ENCODE assay signal across 8 mouse cellular contexts in the genomic region with DNA sequence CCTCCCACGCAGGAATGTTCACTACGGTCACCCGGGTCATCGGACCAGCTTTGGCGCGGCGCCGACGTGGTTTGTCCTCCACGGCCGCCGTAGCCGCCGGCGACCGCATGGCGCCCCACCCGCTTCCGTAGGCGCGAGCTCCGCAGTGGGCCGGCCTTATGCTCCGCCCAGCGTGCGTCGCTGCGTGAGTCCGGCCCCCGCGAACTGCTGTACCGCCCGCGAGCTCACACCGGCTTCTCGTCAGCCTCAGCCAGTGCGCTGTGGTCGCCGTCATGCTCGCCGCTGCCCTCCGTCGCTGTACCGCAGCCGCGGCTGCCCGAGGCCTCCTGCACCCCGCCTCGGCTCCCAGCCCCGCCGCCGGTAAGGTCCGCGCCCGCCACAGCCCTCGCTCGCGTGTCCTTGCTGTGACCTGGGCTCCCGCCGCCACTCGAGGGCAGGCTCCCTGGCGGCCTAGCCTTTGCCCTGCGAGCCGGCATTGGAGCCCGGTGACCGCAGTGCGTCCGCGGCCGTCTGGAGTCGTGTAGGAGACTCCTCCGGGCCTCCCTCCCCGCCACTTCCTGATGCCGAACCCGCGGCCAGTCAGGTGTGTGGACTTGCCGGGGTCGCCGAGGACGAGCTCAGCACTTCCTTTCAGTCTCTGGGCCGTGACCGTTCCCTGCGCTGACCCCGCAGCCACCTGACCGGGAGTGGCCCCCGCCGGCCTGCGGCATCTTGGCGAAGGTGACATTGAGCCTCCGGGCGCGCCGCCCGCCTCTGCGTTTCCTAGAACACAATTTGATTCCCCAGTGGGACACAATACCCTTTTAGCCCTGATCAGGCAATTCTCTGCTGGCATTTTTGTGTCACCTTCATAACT. TPM values are rescaled to one million over a fixed set of nuclear protein-coding genes. Genes with fewer than 3 reads are reported as not detected.
DNase-seq lines count a peak whose midpoint lies in the region; ATAC-seq lines count a peak whose summit lies in the region.

A gene (plus strand): TSS at position 219 of the 856 bp plus-strand sequence.

- H3K27me3 ChIP-seq in heart, embryonic 13.5 days (replicated peaks): no peaks in the 10 kb centered on the region
- no peaks in the 10 kb centered on the region for H3K27me3 ChIP-seq in liver, embryonic 13.5 days
- no peaks in the 10 kb centered on the region for H3K27me3 ChIP-seq in stomach, embryonic 16.5 days (ENCODE audit: control insufficient read depth, insufficient read depth, low read length)

- H3K9ac ChIP-seq in heart, embryonic 13.5 days: peak within 1 kb of the TSS; percentile 97
- peak within 1 kb of the TSS; percentile 98 for H3K9ac ChIP-seq in liver, embryonic 13.5 days
- peak within 1 kb of the TSS; percentile 89 for H3K9ac ChIP-seq in stomach, embryonic 16.5 days (ENCODE audit: low read length)

- peak within 1 kb of the TSS; percentile 99 for H3K27ac ChIP-seq in brown adipose tissue, adult 24 weeks (replicated peaks; ENCODE audit: low read depth, low read length)
- H3K27ac ChIP-seq in heart, embryonic 13.5 days (replicated peaks): peak within 1 kb of the TSS; percentile 99
- peak within 1 kb of the TSS; percentile 97 for H3K27ac ChIP-seq in liver, embryonic 13.5 days
- H3K27ac ChIP-seq in stomach, embryonic 16.5 days (ENCODE audit: low read length): peak within 1 kb of the TSS; percentile 94

- H3K4me2 ChIP-seq in heart, embryonic 13.5 days: peak within 1 kb of the TSS; percentile 77
- peak within 1 kb of the TSS; percentile 82 for H3K4me2 ChIP-seq in liver, embryonic 13.5 days
- H3K4me2 ChIP-seq in stomach, embryonic 16.5 days (ENCODE audit: low read depth, low read length): peak within 1 kb of the TSS; percentile 66

- H3K4me1 ChIP-seq in brown adipose tissue, adult 24 weeks (ENCODE audit: control insufficient read depth, insufficient read depth, insufficient read length, low read length): peaks cover 4% of the 10 kb centered on the region; the same call in 1 of the 2 replicates
- peaks cover 44% of the 10 kb centered on the region for H3K4me1 ChIP-seq in heart, embryonic 13.5 days
- peaks cover 49% of the 10 kb centered on the region for H3K4me1 ChIP-seq in liver, embryonic 13.5 days (replicated peaks)
- H3K4me1 ChIP-seq in stomach, embryonic 16.5 days (ENCODE audit: control insufficient read depth, insufficient read depth, low read length): peaks cover 11% of the 10 kb centered on the region

- under 1% methylated on average over 86 of the region's 95 CpGs for WGBS in heart, embryonic 13.5 days
- under 1% methylated on average over 94 of the region's 95 CpGs for WGBS in liver, embryonic 13.5 days (ENCODE audit: insufficient replicate concordance)
- under 1% methylated on average over 95 of the region's 95 CpGs for WGBS in stomach, embryonic 16.5 days

- no peaks in the 10 kb centered on the region for H3K36me3 ChIP-seq in heart, embryonic 13.5 days
- H3K36me3 ChIP-seq in liver, embryonic 13.5 days: no peaks in the 10 kb centered on the region
- no peaks in the 10 kb centered on the region for H3K36me3 ChIP-seq in stomach, embryonic 16.5 days (ENCODE audit: control insufficient read depth, insufficient read depth, low read length)

- ATAC-seq in heart, embryonic 13.5 days (ENCODE audit: extremely low read depth, insufficient number of reproducible peaks, low FRiP score, low TSS enrichment): peak; percentile 95
- ATAC-seq in liver, embryonic 13.5 days (ENCODE audit: low read depth): peak; percentile 98
- peak; percentile 99 for ATAC-seq in stomach, embryonic 16.5 days (ENCODE audit: insufficient read depth, low FRiP score)

- H3K9me3 ChIP-seq in heart, embryonic 13.5 days: no peaks in the 10 kb centered on the region
- no peaks in the 10 kb centered on the region for H3K9me3 ChIP-seq in liver, embryonic 13.5 days (replicated peaks)
- H3K9me3 ChIP-seq in stomach, embryonic 16.5 days (replicated peaks; ENCODE audit: control insufficient read depth, low read length): no peaks in the 10 kb centered on the region

- peak; percentile 95 for DNase-seq in CD4-positive, CD25-positive, alpha-beta regulatory T cell, adult 2 months (ENCODE audit: low read depth, low spot score)
- DNase-seq in fat pad, adult 2 months (ENCODE audit: extremely low read depth, low read depth, low spot score): peak; percentile 59
- DNase-seq in kidney, postnatal 14 days: peak; percentile 96
- DNase-seq in liver, embryonic 13.5 days: peak; percentile 89
- peak; percentile 90 for DNase-seq in neural tube, embryonic 10.5 days (ENCODE audit: extremely low spot score, low spot score)

- H3K4me3 ChIP-seq in brown adipose tissue, adult 24 weeks (ENCODE audit: insufficient read depth, low read depth, low read length): peak within 1 kb of the TSS; percentile 98
- H3K4me3 ChIP-seq in heart, embryonic 13.5 days: peak within 1 kb of the TSS; percentile 90
- peak within 1 kb of the TSS; percentile 93 for H3K4me3 ChIP-seq in liver, embryonic 13.5 days (replicated peaks)
- H3K4me3 ChIP-seq in stomach, embryonic 16.5 days (replicated peaks; ENCODE audit: low read length): peak within 1 kb of the TSS; percentile 92

RNA-seq across cellular contexts. Expression of the gene that starts here (rescaled TPM):
- 2,595 and 2,603 TPM in 2 replicates for polyA plus RNA-seq in brown adipose tissue, adult 24 weeks (2012; ENCODE audit: insufficient read depth, insufficient read length, missing spikeins)
- 1,286 and 1,445 TPM in 2 replicates for polyA plus RNA-seq in heart, embryonic 13.5 days (2015; fragmentation: Nextera tagmentation; extraction: Ambion mirVana)
- 412 and 430 TPM in 2 replicates for polyA plus RNA-seq in liver, embryonic 13.5 days (2015; fragmentation: Nextera tagmentation; extraction: Ambion mirVana)
- 586 and 601 TPM in 2 replicates for polyA plus RNA-seq in stomach, embryonic 16.5 days (2015; fragmentation: Nextera tagmentation; extraction: Ambion mirVana)

Comparison
In these comparisons a context has a peak if more than half of its experiments do, and no peak if none do; other contexts are left out.
1. Peak in every context shown above with its lines: DNase-seq, ATAC-seq, H3K4me3 ChIP-seq and H3K27ac ChIP-seq.